Mouse (Mus musculus) R1 (cell line): ENCODE measurements around the gene Cep55.

ENCODE experiments used
- DNase-seq: peaks from one replicate; pipeline ENCODE4 v3.0.0-alpha.2; 2018; ENCODE audit warnings: low read depth, low spot score

Gene Cep55

DNA sequence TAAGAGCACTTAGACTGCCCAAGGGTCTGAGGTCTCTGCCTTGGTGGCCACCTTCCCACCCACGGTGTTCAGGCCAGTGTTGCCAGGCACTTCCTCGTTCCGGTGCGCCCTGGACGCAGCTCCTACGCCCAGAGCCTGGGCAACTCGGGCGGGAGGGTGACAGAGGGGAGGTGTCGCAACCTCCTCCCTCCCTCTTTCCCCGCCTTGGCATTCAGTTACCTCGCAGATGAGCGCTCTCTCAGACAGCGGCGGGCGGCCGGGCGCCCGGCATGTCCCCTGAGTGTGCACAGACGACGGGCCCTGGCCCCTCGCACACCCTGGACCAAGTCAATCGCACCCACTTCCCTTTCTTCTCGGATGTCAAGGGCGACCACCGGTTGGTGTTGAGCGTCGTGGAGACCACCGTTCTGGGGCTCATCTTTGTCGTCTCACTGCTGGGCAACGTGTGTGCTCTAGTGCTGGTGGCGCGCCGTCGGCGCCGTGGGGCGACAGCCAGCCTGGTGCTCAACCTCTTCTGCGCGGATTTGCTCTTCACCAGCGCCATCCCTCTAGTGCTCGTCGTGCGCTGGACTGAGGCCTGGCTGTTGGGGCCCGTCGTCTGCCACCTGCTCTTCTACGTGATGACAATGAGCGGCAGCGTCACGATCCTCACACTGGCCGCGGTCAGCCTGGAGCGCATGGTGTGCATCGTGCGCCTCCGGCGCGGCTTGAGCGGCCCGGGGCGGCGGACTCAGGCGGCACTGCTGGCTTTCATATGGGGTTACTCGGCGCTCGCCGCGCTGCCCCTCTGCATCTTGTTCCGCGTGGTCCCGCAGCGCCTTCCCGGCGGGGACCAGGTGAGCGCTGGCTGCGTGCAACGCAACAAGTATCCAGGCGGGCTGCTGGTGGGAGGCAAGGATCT, 42.3 kb downstream of the Cep55 start, which contains the start of gene Ffar4:
TSS of gene Ffar4 (plus strand) at position 214 of the 901 bp plus-strand sequence.
- peak; percentile 47 for DNase-seq

DNA sequence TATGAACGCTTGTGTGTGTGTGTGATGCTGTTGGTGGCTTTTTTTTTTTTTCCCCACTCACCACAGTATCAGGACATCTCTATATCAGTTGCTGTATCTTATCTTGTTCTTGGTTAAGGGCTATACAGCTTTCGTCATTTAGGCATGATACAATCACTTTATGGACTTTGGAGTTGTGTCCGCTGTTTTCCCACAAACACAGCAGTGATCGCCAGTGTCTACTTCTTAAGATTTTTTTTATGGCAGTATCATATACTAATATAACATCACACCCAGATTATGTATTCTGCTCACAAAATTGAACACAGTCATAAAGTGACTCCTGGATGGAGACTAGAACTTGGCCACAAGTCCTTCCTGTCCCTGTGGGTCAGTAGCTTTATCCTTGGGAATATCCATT, 53.1 kb downstream of the Cep55 start:
- DNase-seq, result no peak

GRCm38 (mm10) chr19:38109506-38110242, 54.9 kb downstream of the Cep55 start:
- peak; percentile 56 for DNase-seq

DNA sequence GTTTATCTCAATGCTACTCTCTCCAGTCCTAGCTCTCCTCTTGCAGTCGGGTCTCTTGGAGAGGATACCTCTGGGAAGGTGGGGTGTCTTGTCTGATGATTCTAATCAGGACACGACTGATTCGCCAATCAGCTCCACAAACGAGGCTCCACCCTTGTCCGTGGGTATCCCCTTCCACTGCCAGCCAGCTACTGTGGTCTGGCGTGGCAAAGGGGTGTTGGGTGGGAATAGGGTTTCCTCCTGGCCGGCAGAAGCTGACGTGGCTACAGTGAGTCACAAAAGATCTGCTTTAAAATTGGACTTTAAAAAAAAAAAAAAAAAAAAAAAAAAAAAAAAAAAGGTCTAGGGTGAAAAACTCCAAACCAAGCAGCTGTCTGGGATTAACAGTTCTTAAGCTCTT, 56.2 kb downstream of the Cep55 start:
- no peak for DNase-seq

DNA sequence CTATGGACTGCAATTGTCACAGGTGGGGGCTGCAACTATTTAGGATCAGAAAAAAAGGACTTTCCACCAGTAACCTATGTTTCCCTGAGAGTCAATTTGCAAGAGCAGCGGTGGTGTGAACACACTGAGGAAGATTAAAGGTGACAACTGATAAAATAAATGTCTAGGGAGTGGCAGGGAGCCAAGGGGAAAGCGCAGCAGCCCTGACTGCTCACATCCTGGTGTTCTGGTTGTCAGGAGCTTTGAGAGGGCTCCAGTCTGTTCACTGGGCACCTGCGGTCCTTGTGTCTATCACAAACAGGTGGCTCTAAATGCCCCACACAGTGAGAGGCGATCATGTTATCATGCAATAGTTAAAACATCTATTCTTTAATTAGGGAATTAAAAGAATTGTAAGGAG, 57.8 kb downstream of the Cep55 start:
- DNase-seq, result no peak

DNA sequence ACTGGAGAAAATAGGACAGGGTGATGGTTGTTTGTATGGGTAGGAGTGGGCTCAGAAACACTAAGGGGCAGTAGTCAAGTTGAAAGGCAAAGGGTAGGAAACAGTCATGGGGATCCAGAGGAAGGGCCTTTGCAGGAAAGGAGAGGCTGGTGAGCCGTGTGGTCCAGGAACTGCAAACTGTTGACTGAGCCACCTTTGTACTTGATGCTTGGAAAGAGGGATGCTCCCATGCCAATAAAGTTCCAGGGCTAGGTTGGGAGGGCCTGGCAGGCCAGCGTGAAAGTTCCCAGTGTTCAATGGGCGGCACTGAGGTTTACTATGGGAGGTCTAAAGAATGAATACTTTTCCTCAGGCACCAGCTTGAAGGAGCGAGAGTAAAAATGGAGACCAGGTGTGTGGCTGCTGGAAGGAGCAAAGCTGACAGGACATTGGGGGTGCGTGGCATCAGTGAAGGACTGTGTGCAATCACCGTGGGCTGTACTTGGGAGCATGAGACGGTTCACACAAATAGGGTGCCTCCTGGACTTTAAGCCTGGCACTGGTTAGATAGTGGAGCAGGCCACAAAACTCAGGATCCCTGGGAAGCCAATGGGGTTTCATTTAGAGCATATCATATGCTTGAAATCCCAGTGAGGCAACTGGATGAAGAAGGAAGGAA, 60.2 kb downstream of the Cep55 start:
- no peak for DNase-seq

DNA sequence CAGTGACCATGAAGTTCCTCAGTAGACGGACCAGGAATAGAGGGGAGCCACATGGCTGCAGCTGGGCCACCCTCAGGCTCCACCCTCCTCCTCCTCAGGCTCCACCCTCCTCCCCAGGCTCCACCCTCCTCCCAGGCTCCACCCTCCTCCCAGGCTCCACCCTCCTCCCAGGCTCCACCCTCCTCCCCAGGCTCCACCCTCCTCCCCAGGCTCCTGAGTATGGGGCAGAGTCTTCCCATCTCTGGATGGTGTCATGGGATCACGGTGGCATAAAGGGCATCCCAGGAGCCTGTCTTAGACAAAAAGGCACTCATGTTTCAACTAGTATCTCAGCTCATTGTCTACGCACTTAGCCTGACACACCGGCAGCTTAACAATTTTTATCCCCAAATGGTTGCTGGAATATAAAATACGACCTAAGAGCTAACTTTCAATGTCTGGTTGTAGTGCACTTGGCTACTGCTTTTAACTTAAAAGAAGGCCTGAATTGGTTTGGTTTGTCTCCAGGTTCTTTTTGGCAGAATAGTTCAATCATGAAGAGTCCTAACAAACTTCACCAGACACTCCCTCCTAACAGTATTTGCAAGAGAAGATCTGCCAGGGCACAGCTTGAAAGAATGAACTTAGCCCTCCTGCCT, 65.4 kb downstream of the Cep55 start:
- peak; percentile 52 for DNase-seq

DNA sequence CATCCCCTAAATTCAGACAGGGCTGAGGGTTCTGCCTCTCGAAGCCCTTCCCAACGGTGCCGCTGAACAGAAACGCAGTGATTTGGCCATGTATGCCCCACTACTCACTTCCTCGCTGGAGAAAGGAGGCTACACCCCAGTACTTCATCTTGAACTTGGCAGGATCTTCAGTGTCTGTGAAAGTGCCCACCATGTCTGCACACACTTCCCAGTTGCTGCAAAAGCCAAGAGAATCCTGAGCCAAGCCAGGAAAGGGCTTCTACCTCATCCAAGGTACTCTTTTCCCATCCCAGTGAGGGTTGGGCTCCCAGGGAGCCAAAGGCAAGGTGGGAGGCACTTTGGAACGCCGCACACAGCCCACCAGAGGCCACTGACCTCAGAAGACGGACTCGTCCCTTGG, 69.1 kb downstream of the Cep55 start:
- DNase-seq, result no peak
